Mouse (Mus musculus) embryonic facial prominence, embryonic 14.5 days (tissue): ENCODE measurements at regions not wholly inside any gene's neighbourhood (a gene's known extent, or its start where the extent isn't known, plus 50 kb on each side); places are given as distances from the start of the nearest gene placed in this dataset.

ENCODE experiments used
- ATAC-seq: fragments of 200-750 bp; cut with Nextera tagmentation; 2 replicates; pipeline ENCODE4 v1.8.0; 2017; ENCODE audit warnings: low read depth, moderate number of reproducible peaks, moderate TSS enrichment
- DNase-seq: peaks from one replicate; pipeline ENCODE4 v3.0.0-alpha.2; 2015; ENCODE audit warnings: low spot score
- H3K27ac ChIP-seq: fragments of 300-500 bp; sonication (generic); replicated peaks from 2 replicates; pipeline ENCODE4 v1.5.1; 2014; ENCODE audit warnings: low read depth, mild to moderate bottlenecking, low read length, moderate library complexity
- H3K27me3 ChIP-seq: fragments of 300-500 bp; sonication (generic); replicated peaks from 2 replicates; pipeline ENCODE4 v1.6.1; 2014; ENCODE audit warnings: low read length; ENCODE audit not compliant: control insufficient read depth, insufficient read depth
- H3K36me3 ChIP-seq: fragments of 300-500 bp; sonication (generic); 2 replicates; pipeline ENCODE4 v1.6.1; 2014; ENCODE audit warnings: low read length, mixed read lengths; ENCODE audit not compliant: control insufficient read depth, insufficient read depth
- H3K4me1 ChIP-seq: fragments of 300-500 bp; sonication (generic); 2 replicates; pipeline ENCODE4 v1.6.1; 2014; ENCODE audit warnings: antibody characterized with exemption, low read length; ENCODE audit not compliant: control insufficient read depth, insufficient read depth
- H3K4me2 ChIP-seq: fragments of 300-500 bp; sonication (generic); 2 replicates; pipeline ENCODE4 v1.6.1; 2014; ENCODE audit warnings: low read depth, mild to moderate bottlenecking, low read length, moderate library complexity, mixed read lengths
- H3K4me3 ChIP-seq: fragments of 300-500 bp; sonication (generic); 2 replicates; pipeline ENCODE4 v1.5.1; 2014; ENCODE audit warnings: low read depth, mild to moderate bottlenecking, low read length
- H3K9ac ChIP-seq: fragments of 300-500 bp; sonication (generic); 2 replicates; pipeline ENCODE4 v1.6.1; 2014; ENCODE audit warnings: low read depth, mild to moderate bottlenecking, low read length, moderate library complexity, mixed read lengths
- H3K9me3 ChIP-seq: fragments of 300-500 bp; sonication (generic); 2 replicates; pipeline ENCODE4 v1.6.1; 2016; ENCODE audit warnings: low read length; ENCODE audit not compliant: control insufficient read depth
- WGBS: fragments of 180-500 bp; shearing (Covaris S2); extraction: QIAGEN DNeasy Blood & Tissue Kit; methylation state at CpG from one replicate; pipeline ENCODE4 v1.1.7; 2014; 5-methylcytosine and 5-hydroxymethylcytosine counted together

GRCm38 (mm10) chr4:154787190-154787589 is 50.1 kb upstream of the Ttc34 start:
- ATAC-seq (peak; percentile 83), DNase-seq (peak; percentile 88)
- WGBS = 15% methylated on average over 8 of the region's 8 CpGs
- H3K4me1 ChIP-seq = peaks cover 22% of the 10 kb centered on the region
- H3K4me2 ChIP-seq = no peak overlapping the region
- no peak overlapping the region for H3K9ac ChIP-seq
- H3K27me3 ChIP-seq = no peaks in the 10 kb centered on the region
- peak overlapping the region; percentile 53; the same call in 1 of the 2 replicates for H3K27ac ChIP-seq
- H3K4me3 ChIP-seq = no peak overlapping the region
- H3K36me3 ChIP-seq = no peaks in the 10 kb centered on the region
- no peaks in the 10 kb centered on the region for H3K9me3 ChIP-seq
